Mouse (Mus musculus) ovary, adult 18-20 months (tissue): ENCODE measurements at regions not wholly inside any gene's neighbourhood (a gene's known extent, or its start where the extent isn't known, plus 50 kb on each side); places are given as distances from the start of the nearest gene placed in this dataset.

Experiments used
- DNase-seq: peaks from one replicate; pipeline ENCODE4 v3.0.0; 2022; ENCODE audit warnings: low spot score, mixed read lengths

GRCm38 (mm10) chr2:106318695-106319266, 315.4 kb upstream of the Dnajc24 start:
- no peak for DNase-seq

GRCm38 (mm10) chr2:106346781-106347180, 343.4 kb upstream of the Dnajc24 start:
- DNase-seq, result no peak

DNA sequence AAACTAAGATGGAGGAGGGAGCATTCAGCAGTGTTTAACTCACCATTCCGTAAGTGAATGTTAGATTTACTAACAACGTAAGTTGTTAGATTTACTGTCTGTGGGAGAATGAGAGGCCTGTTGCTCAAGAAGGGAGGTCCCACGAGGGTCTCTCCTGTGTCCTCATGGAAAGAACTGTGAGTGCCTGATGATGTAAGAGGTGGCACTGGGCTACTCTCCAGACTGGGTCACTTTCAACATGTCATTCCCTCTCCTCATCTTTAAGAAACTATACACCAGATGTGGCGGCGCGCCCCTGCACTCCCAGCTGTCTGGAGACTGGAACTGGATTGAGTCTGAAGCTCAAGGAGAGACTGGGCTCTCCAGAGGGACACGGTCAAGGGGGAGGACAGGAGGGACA, 343.9 kb upstream of the Dnajc24 start:
- DNase-seq, result no peak

DNA sequence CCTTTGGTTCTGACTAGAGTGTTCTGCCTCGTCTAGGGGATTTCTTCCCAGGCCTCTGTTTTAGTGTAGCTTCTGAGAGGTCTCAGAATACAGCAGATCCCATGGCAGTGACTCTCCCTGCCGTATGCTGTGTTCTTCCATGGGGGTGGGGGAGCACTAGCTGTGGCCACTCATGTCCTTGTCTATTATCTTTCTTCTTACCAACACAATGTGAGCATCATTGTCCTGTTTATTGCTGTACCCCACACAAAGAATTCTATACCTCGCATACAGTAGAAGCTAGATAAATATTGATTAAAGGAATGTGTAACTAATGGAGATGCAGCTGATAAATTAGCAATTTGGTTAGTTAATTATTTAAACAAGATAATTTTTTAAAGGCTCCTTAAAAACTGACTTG, 337.5 kb upstream of the Mpped2 start:
- no peak for DNase-seq

DNA sequence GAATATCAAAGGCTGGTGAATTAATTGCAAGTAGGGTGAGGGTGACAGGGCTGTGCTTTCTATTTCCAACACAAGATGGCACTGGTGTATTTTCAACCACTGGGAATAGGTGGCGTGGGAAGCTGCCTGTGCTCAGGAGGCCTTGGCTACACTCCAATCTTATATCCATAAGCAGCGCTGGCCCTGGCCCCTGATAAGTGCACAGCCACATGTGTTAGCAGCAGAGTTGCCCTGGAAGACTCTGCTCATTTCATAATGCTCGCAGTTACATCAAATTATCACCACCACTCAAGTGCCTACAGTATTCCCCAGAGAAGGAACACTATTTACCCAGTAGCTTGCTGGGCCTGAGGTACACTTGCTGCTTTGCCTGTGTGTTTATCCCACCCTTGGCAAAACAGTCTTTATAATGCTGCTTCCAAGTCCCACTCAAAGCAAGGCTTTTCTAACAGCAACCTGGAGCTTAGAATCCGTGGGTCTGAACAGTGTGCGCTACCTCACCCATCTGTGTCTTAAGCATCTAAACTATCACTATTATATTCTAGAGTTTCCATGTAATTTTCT, 337.0 kb upstream of the Mpped2 start:
- peak; percentile 52 for DNase-seq

- DNase-seq, result no peak
These were observed 324.4 kb upstream of the Mpped2 start for GRCm38 (mm10) chr2:106368641-106369040.

- no peak for DNase-seq
These were observed 309.4 kb upstream of the Mpped2 start for GRCm38 (mm10) chr2:106383415-106384285.

- no peak for DNase-seq
These were observed 308.8 kb upstream of the Mpped2 start for GRCm38 (mm10) chr2:106384286-106384595.

DNA sequence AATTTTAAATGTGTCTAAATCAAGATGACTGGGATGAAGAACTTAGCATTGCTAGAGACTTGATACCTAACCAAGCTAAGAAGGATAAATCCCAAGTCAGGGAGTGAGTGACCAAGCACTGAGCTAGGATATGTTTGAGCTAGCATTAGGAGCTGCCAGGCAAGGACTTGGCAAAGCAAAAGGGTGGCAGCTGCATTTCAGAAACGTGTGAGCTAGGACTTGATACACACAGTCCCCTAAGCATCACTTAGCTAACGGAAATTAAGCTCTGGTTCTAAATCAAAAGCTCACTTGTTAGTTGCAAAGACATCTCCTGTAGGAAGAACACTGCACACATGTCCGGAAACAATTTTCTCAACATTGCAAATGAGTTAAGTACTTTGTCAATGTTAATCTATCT, 308.2 kb upstream of the Mpped2 start:
- DNase-seq, result no peak

DNA sequence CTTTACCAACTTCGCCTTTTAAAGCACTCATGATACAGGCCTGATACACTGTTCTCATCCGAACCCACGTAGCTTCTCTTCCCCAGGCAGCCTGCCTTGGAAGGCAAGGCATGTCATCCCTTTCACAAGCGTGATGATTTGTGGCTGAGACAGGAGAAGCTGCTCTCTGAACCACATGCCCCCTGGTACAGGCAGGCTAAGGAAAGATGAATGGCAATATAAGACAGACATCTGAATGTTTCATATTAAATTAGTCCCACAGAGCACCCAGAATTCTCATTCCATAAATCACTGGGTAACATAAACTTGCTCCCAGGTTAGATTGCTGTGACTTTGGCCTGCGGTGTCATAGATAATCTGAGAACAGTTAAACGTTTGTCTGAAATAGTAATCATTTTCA, 280.9 kb upstream of the Mpped2 start:
- DNase-seq, result no peak

- DNase-seq, result no peak
These were observed 277.5 kb upstream of the Mpped2 start for GRCm38 (mm10) chr2:106415474-106416019.

- DNase-seq, result no peak
These were observed 274.9 kb upstream of the Mpped2 start for GRCm38 (mm10) chr2:106418181-106418580.

DNA sequence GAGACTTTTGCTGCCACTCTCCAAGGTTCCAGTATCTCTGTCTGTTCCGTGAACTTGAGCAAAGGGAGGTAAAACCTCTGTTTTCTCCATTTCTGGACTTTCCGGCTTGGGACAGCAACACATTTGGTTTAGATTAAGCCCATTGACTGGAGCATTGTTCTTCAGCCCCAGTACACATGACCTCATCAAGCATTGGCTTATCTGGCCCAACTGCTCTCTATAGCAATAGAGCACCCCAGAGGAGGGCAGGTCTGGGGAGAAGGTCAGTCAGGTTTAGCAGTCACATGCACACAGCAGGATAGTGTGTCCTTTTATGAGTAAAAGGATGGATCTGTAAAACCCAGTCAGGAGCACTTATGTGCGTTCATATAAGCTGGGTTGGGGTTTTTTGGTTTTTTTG, 268.1 kb upstream of the Mpped2 start:
- no peak for DNase-seq

DNA sequence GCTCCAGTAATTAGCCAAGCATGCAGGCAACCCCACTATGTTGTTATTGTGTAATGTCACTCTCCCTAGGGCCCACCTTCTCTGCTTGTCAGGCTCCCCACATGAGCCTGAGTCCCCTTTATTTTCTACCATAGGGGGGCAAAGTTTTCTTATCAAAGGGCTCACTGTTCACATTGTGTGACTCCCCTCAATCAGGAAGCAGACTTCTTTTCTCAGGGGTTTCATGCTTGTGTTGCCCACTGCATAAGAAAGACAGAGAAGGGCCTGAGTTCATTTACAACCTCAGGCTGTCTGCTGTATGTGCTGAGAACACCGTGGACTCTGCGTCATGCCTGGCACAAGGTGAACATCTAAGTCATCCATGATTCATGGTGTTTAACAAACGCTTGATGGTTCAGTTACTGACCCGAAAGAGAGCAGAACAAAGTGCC, 267.6 kb upstream of the Mpped2 start:
- DNase-seq, result no peak

DNA sequence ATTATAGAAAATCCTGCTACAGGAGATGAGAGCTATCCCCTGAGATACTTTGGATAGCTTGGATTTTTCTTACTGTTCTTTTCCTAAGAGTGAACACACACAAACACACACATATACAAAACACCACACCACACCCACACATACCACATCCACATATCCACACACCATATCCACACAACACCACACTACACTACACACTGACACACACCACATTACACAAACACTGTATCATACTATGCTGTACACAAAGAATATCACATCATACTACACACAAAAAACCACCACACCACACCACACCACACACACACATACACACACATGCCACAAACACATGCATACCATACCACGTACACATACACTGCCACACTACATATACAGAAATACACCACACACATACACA, 267.1 kb upstream of the Mpped2 start:
- no peak for DNase-seq

- no peak for DNase-seq
These were observed 265.8 kb upstream of the Mpped2 start for GRCm38 (mm10) chr2:106427237-106427636.

- no peak for DNase-seq
These were observed 264.2 kb upstream of the Mpped2 start for GRCm38 (mm10) chr2:106428909-106429308.

GRCm38 (mm10) chr2:106431141-106431540, 261.9 kb upstream of the Mpped2 start:
- DNase-seq, result peak; percentile 17

- DNase-seq, result no peak
These were observed 261.4 kb upstream of the Mpped2 start for GRCm38 (mm10) chr2:106431637-106432199.

DNA sequence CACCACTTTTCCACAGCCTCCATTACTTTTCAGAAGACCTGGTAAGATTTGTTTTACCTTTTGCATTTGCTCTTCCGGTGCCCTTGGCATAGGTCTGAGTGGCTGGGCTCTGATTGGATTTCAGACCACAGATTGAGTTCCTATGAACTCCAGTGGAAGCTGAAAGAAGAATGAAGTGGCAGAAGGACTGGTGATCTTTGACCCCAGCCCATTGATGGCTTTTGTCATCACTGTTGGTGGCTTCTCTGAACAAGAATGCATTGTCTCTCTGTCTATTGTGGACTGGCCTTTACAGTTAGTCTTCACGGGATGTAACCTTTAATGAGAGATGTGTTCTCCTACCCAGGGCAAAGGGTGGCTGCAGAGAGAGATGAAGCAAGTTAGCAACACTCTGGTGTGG, 256.9 kb upstream of the Mpped2 start:
- DNase-seq, result no peak

- DNase-seq, result no peak
These were observed 238.6 kb upstream of the Mpped2 start for GRCm38 (mm10) chr2:106454310-106454974.

DNA sequence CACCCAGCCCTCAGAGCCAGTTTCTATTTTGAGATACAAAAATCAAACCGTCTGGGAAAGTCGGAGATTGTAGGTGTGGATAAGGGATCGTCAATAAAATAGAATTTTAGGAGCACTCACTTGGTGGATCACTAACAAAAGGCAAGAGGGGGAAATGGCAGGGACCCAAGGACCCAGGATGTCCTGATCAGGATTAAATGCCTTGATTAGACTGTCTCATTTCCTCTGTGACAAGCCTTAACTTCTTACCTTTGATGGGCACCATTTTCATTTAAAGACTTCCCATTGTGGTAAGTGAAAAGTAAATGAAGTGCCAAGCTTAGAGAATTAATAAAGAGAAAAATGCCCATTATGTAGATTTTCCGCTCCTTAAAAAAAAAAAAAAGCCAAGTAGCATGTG, 238.0 kb upstream of the Mpped2 start:
- DNase-seq, result no peak
